Mouse (Mus musculus) heart, adult 2 months (tissue): ENCODE measurements at regions not wholly inside any gene's neighbourhood (a gene's known extent, or its start where the extent isn't known, plus 50 kb on each side); places are given as distances from the start of the nearest gene placed in this dataset.
A peak's percentile ranks its signal among the peaks of the same experiment; 100 is the strongest.

Source experiments
- DNase-seq, 2 experiments: peaks; one replicate each; pipeline ENCODE4 v3.0.0; 2021
- H3K27ac ChIP-seq: fragments of 200-600 bp; 2 replicates; pipeline ENCODE4 v1.8.1; 2022
- H3K27me3 ChIP-seq: fragments of 200-500 bp; 2 replicates; pipeline ENCODE4 v1.6.1; 2012; ENCODE audit warnings: mild to moderate bottlenecking, low read length, inconsistent platforms, mixed read lengths; ENCODE audit not compliant: control insufficient read depth, insufficient read depth
- H3K36me3 ChIP-seq: fragments of 200-500 bp; 2 replicates; pipeline ENCODE4 v1.6.1; 2012; ENCODE audit warnings: low read length, inconsistent platforms; ENCODE audit not compliant: control insufficient read depth, insufficient read depth
- H3K4me1 ChIP-seq: fragments of 200-500 bp; 2 replicates; pipeline ENCODE4 v1.6.1; 2011; ENCODE audit warnings: low read length; ENCODE audit not compliant: control insufficient read depth, insufficient read depth
- H3K4me3 ChIP-seq: fragments of 200-600 bp; 2 replicates; pipeline ENCODE4 v1.8.1; 2022
- H3K79me2 ChIP-seq: fragments of 200-500 bp; replicated peaks from 2 replicates; pipeline ENCODE4 v1.6.1; 2012; ENCODE audit warnings: mild to moderate bottlenecking, inconsistent platforms, low read length, moderate library complexity, mixed read lengths; ENCODE audit not compliant: control insufficient read depth, insufficient read depth
- H3K9ac ChIP-seq: fragments of 200-500 bp; 2 replicates; pipeline ENCODE4 v1.6.1; 2012; ENCODE audit warnings: low read depth, mild to moderate bottlenecking, control low read depth, inconsistent platforms, low read length, mixed read lengths
- CTCF ChIP-seq: fragments of 200-600 bp; IDR thresholded peaks from 2 replicates; pipeline ENCODE4 v1.8.1; 2022; ENCODE audit warnings: antibody characterized with exemption, mild to moderate bottlenecking, moderate library complexity
- EP300 ChIP-seq: fragments of 200-500 bp; IDR thresholded peaks from 2 replicates; pipeline ENCODE4 v1.6.1; 2011; ENCODE audit warnings: low read depth, low read length, control low read depth; ENCODE audit not compliant: insufficient read depth
- POLR2A ChIP-seq: fragments of 200-500 bp; IDR thresholded peaks from 2 replicates; pipeline ENCODE4 v1.6.1; 2011; ENCODE audit warnings: mild to moderate bottlenecking, low read depth, low read length, control low read depth; ENCODE audit not compliant: insufficient read depth
- WGBS: fragments of 180-500 bp; shearing (Covaris S2); methylation state at CpG from one replicate; pipeline ENCODE4 v1.1.7; 2018; 5-methylcytosine and 5-hydroxymethylcytosine counted together
- intact Hi-C: fragments of 180-260 bp; cut with DNase I; formaldehyde crosslinking; loops from one replicate; pipeline ENCODE4 v1.15.1; 2025

GRCm38 (mm10) chr8:11098790-11099590, 90.7 kb upstream of the Irs2 start:
- H3K4me3 ChIP-seq = no peak overlapping the region
- no peaks in the 10 kb centered on the region for H3K27me3 ChIP-seq
- DNase-seq = no peak
- H3K9ac ChIP-seq = no peak overlapping the region; the same call in 1 of the 2 replicates
- peaks cover 4% of the 10 kb centered on the region; the same call in 1 of the 2 replicates for H3K4me1 ChIP-seq
- 73% methylated on average over 11 of the region's 11 CpGs for WGBS
- H3K36me3 ChIP-seq = no peaks in the 10 kb centered on the region
- H3K27ac ChIP-seq = peak overlapping the region; percentile 41; the same call in 1 of the 2 replicates
- intact Hi-C loops = no loop called here
- no peaks in the 10 kb centered on the region for H3K79me2 ChIP-seq
- TF ChIP-seq CTCF = no peak
- no peak for TF ChIP-seq POLR2A
- TF ChIP-seq EP300 = no peak

- DNase-seq = peak; percentile 80 to 86
- H3K36me3 ChIP-seq = no peaks in the 10 kb centered on the region
- no peak for TF ChIP-seq POLR2A
- TF ChIP-seq CTCF = no peak
- TF ChIP-seq EP300 = peak; percentile 93
- no peaks in the 10 kb centered on the region for H3K79me2 ChIP-seq
- H3K27ac ChIP-seq = peak overlapping the region; percentile 41
- H3K9ac ChIP-seq = no peak overlapping the region; the same call in 1 of the 2 replicates
- H3K27me3 ChIP-seq = no peaks in the 10 kb centered on the region
- H3K4me3 ChIP-seq = no peak overlapping the region
- peaks cover 4% of the 10 kb centered on the region; the same call in 1 of the 2 replicates for H3K4me1 ChIP-seq
- intact Hi-C loops = no loop called here
- 34% methylated on average over 10 of the region's 10 CpGs for WGBS
These were observed 90.0 kb upstream of the Irs2 start for GRCm38 (mm10) chr8:11098228-11098778.

GRCm38 (mm10) chr8:11097813-11098212, 89.6 kb upstream of the Irs2 start:
- no peak for DNase-seq
- intact Hi-C loops = no loop called here
- H3K9ac ChIP-seq = no peak overlapping the region
- H3K27me3 ChIP-seq = no peaks in the 10 kb centered on the region
- no peak overlapping the region for H3K4me3 ChIP-seq
- peaks cover 4% of the 10 kb centered on the region; the same call in 1 of the 2 replicates for H3K4me1 ChIP-seq
- no peak for TF ChIP-seq EP300
- TF ChIP-seq POLR2A = no peak
- TF ChIP-seq CTCF = no peak
- no peaks in the 10 kb centered on the region for H3K79me2 ChIP-seq
- H3K36me3 ChIP-seq = no peaks in the 10 kb centered on the region
- H3K27ac ChIP-seq = peak overlapping the region; percentile 32; the same call in 1 of the 2 replicates
- whole genome bisulfite sequencing = 89% methylated on average over 3 of the region's 3 CpGs

GRCm38 (mm10) chr8:11094516-11094915, 86.3 kb upstream of the Irs2 start:
- Histone ChIP-seq H3K4me1 (peaks cover 4% of the 10 kb centered on the region; the same call in 1 of the 2 replicates), H3K27ac (no peak overlapping the region), H3K27me3 (no peaks in the 10 kb centered on the region), H3K4me3 (no peak overlapping the region), H3K9ac (no peak overlapping the region), H3K79me2 (no peaks in the 10 kb centered on the region), H3K36me3 (no peaks in the 10 kb centered on the region)
- WGBS = 25% methylated on average over 8 of the region's 8 CpGs
- no peak for TF ChIP-seq CTCF
- TF ChIP-seq EP300 = no peak
- TF ChIP-seq POLR2A = no peak
- no peak for DNase-seq
- intact Hi-C loops = loop anchor here (5.0 kb wide), 1 partner anchor 517 kb away; no protein-coding TSS in a partner anchor

- 56% methylated on average over 4 of the region's 4 CpGs for WGBS
- H3K9ac ChIP-seq = no peak overlapping the region
- no peaks in the 10 kb centered on the region for H3K27me3 ChIP-seq
- no peaks in the 10 kb centered on the region for H3K36me3 ChIP-seq
- no peak for DNase-seq
- H3K4me1 ChIP-seq = no peaks in the 10 kb centered on the region
- H3K79me2 ChIP-seq = no peaks in the 10 kb centered on the region
- no peak overlapping the region for H3K27ac ChIP-seq
- TF ChIP-seq CTCF (no peak), EP300 (no peak), POLR2A (no peak)
- H3K4me3 ChIP-seq = no peak overlapping the region
- intact Hi-C loops = loop anchor here (5.0 kb wide), 1 partner anchor 515 kb away; no protein-coding TSS in a partner anchor
These were observed 84.1 kb upstream of the Irs2 start for GRCm38 (mm10) chr8:11092348-11092747.

GRCm38 (mm10) chr8:11091675-11092345, 83.6 kb upstream of the Irs2 start:
- DNase-seq = peak in 1 of 2 experiments; percentile 6
- TF ChIP-seq EP300 (no peak), CTCF (no peak), POLR2A (no peak)
- no peak overlapping the region for H3K9ac ChIP-seq
- no peaks in the 10 kb centered on the region for H3K4me1 ChIP-seq
- no peaks in the 10 kb centered on the region for H3K79me2 ChIP-seq
- no peaks in the 10 kb centered on the region for H3K27me3 ChIP-seq
- no peak overlapping the region for H3K27ac ChIP-seq
- intact Hi-C loops = loop anchor here (5.0 kb wide), 1 partner anchor 515 kb away; no protein-coding TSS in a partner anchor
- 54% methylated on average over 3 of the region's 3 CpGs for WGBS
- no peaks in the 10 kb centered on the region for H3K36me3 ChIP-seq
- H3K4me3 ChIP-seq = no peak overlapping the region
